32 mouse cellular contexts compared by ENCODE assay signal in genomic region chr5:145068863-145069262, GRCm38 (mm10). TPM values are rescaled to one million over a fixed set of nuclear protein-coding genes. Genes with fewer than 3 reads are reported as not detected.
DNase-seq lines count a peak whose midpoint lies in the region; ATAC-seq and TF ChIP-seq lines count a peak whose summit lies in the region.
"Had no signal": no experiment of that assay in that cellular context is flagged by ENCODE, and none has a peak within 500 bp of the region (broad histone marks: within the 10 kb centered on the region; RNA-seq: fewer than 3 reads in every experiment).

No protein-coding gene starts in this region.

- H3K36me3 ChIP-seq in lung, postnatal 0 days (ENCODE audit: insufficient read depth, low read length) = no peaks in the 10 kb centered on the region
- H3K36me3 ChIP-seq in C2C12 (ENCODE audit: control insufficient read depth, insufficient read depth) = no peaks in the 10 kb centered on the region
- H3K36me3 ChIP-seq in forebrain, embryonic 15.5 days = no peaks in the 10 kb centered on the region
- H3K36me3 ChIP-seq: embryonic facial prominence, embryonic 12.5 days; embryonic facial prominence, embryonic 15.5 days; heart, embryonic 13.5 days; hindbrain, embryonic 12.5 days; hindbrain, embryonic 15.5 days had no signal

- H3K79me2 ChIP-seq in C2C12 (ENCODE audit: control insufficient read depth, insufficient read depth) = no peaks in the 10 kb centered on the region

- H3K79me3 ChIP-seq in C2C12 (ENCODE audit: low read depth) = no peaks in the 10 kb centered on the region

- peak; percentile 38; the same call in 1 of the 2 replicates for ATAC-seq in lung, postnatal 0 days
- 0 out of 2 replicates have a peak, but pooled peaks have one; percentile 43 for ATAC-seq in megakaryocyte progenitor cell, adult 5-6 weeks (replicated peaks; ENCODE audit: poor library complexity)
- ATAC-seq in forebrain, embryonic 15.5 days (replicated peaks) = no peak
- ATAC-seq: activated CD4-positive, CD25-positive, alpha-beta regulatory T cell, adult 4 months; CD4-positive, CD25-positive, alpha-beta regulatory T cell, adult 4 months; intestine, postnatal 0 days had no signal

- H3K9me3 ChIP-seq in lung, postnatal 0 days (ENCODE audit: low read length) = no peaks in the 10 kb centered on the region
- H3K9me3 ChIP-seq in forebrain, embryonic 15.5 days = no peaks in the 10 kb centered on the region
- H3K9me3 ChIP-seq: embryonic facial prominence, embryonic 12.5 days; embryonic facial prominence, embryonic 15.5 days; hindbrain, embryonic 12.5 days; hindbrain, embryonic 15.5 days had no signal

- WGBS in lung, postnatal 0 days = 44% methylated on average over 3 of the region's 3 CpGs
- WGBS in lung, adult 2 months = 38% methylated on average over 3 of the region's 3 CpGs
- WGBS in forebrain, embryonic 15.5 days = 71% methylated on average over 3 of the region's 3 CpGs

- TF ChIP-seq POLR2A in lung, adult 2 months (IDR thresholded peaks at IDR 0.05; ENCODE audit: borderline replicate concordance, extremely low read depth, low read depth, low read length) = no peak

- H3K4me3 ChIP-seq in lung, postnatal 0 days (ENCODE audit: low read depth, low read length) = no peak overlapping the region
- H3K4me3 ChIP-seq in lung, adult 2 months (replicated peaks; ENCODE audit: extremely low read depth, low read depth, low read length) = no peak overlapping the region
- H3K4me3 ChIP-seq in C2C12 (ENCODE audit: insufficient read depth, poor library complexity, severe bottlenecking) = no peak overlapping the region
- no peak overlapping the region for H3K4me3 ChIP-seq in forebrain, embryonic 15.5 days
- H3K4me3 ChIP-seq: embryonic facial prominence, embryonic 12.5 days; embryonic facial prominence, embryonic 15.5 days; heart, embryonic 13.5 days; hindbrain, embryonic 12.5 days; hindbrain, embryonic 15.5 days had no signal

- H3K27ac ChIP-seq in lung, postnatal 0 days (ENCODE audit: low read length) = no peak overlapping the region
- no peak overlapping the region for H3K27ac ChIP-seq in forebrain, embryonic 15.5 days (replicated peaks)
- H3K27ac ChIP-seq: embryonic facial prominence, embryonic 12.5 days; embryonic facial prominence, embryonic 15.5 days; heart, embryonic 13.5 days; hindbrain, embryonic 12.5 days; hindbrain, embryonic 15.5 days had no signal

- H3K27me3 ChIP-seq in lung, postnatal 0 days (replicated peaks; ENCODE audit: insufficient read depth, low read length) = no peaks in the 10 kb centered on the region
- H3K27me3 ChIP-seq in C2C12 (ENCODE audit: control insufficient read depth, insufficient read depth, insufficient read length) = no peaks in the 10 kb centered on the region
- H3K27me3 ChIP-seq in forebrain, embryonic 15.5 days = no peaks in the 10 kb centered on the region
- H3K27me3 ChIP-seq: embryonic facial prominence, embryonic 12.5 days; embryonic facial prominence, embryonic 15.5 days; heart, embryonic 13.5 days had no signal

- DNase-seq in lung, postnatal 0 days (ENCODE audit: low spot score) = no peak
- DNase-seq in lung, adult 2 months = no peak
- no peak for DNase-seq in right cerebral cortex, postnatal 14 days
- DNase-seq: adrenal gland, postnatal 10 days; adrenal gland, postnatal 36 days; B cell, adult 2 months; cerebellum, adult 18-20 months; cerebellum, adult 9-10 months; cerebellum, postnatal 14 days; gastrocnemius, postnatal 25 days; heart, postnatal 14 days had no signal

- no peak for TF ChIP-seq EP300 in lung, postnatal 0 days (IDR thresholded peaks at IDR 0.05)

- no peak overlapping the region for H3ac ChIP-seq in C2C12 (ENCODE audit: control insufficient read depth, insufficient read length, low read depth)

- H3K4me1 ChIP-seq in lung, postnatal 0 days (ENCODE audit: insufficient read depth, low read depth, low read length) = no peaks in the 10 kb centered on the region
- H3K4me1 ChIP-seq in lung, adult 2 months (ENCODE audit: control insufficient read depth, insufficient read depth, low read length) = no peaks in the 10 kb centered on the region
- no peaks in the 10 kb centered on the region for H3K4me1 ChIP-seq in forebrain, embryonic 15.5 days
- H3K4me1 ChIP-seq: embryonic facial prominence, embryonic 12.5 days; embryonic facial prominence, embryonic 15.5 days; heart, embryonic 13.5 days; hindbrain, embryonic 12.5 days; hindbrain, embryonic 15.5 days had no signal

- no peak for TF ChIP-seq CTCF in lung, postnatal 0 days (IDR thresholded peaks at IDR 0.05)
- no peak for TF ChIP-seq CTCF in lung, adult 2 months (IDR thresholded peaks at IDR 0.05; ENCODE audit: insufficient read depth, low read length)
- TF ChIP-seq CTCF in C2C12 (IDR thresholded peaks at IDR 0.05; ENCODE audit: control insufficient read depth, insufficient read depth, insufficient read length) = no peak

- no peak overlapping the region for H3K4me2 ChIP-seq in lung, postnatal 0 days (replicated peaks; ENCODE audit: low read depth, low read length)
- no peak overlapping the region for H3K4me2 ChIP-seq in forebrain, embryonic 15.5 days (replicated peaks)
- H3K4me2 ChIP-seq: embryonic facial prominence, embryonic 12.5 days; embryonic facial prominence, embryonic 15.5 days; heart, embryonic 13.5 days; hindbrain, embryonic 12.5 days; hindbrain, embryonic 15.5 days had no signal

- no peak overlapping the region for H3K9ac ChIP-seq in lung, postnatal 0 days (replicated peaks; ENCODE audit: low read depth)
- H3K9ac ChIP-seq in forebrain, embryonic 15.5 days (replicated peaks) = no peak overlapping the region
- H3K9ac ChIP-seq: embryonic facial prominence, embryonic 12.5 days; embryonic facial prominence, embryonic 15.5 days; heart, embryonic 13.5 days; hindbrain, embryonic 12.5 days; hindbrain, embryonic 15.5 days had no signal

TF ChIP-seq in C2C12, 6 proteins besides CTCF, POLR2A, EP300 and RAD21:
- peak; percentile 83 for TF ChIP-seq CEBPB (IDR thresholded peaks at IDR 0.05; ENCODE audit: low read depth)
- no peak for TF ChIP-seq MAX (IDR thresholded peaks at IDR 0.05)
- TF ChIP-seq USF1 (IDR thresholded peaks at IDR 0.05; ENCODE audit: low read depth) = no peak

RNA-seq across cellular contexts. Expression of gene Arpc1a, which starts 14.8 kb away (rescaled TPM):
- 127 and 129 TPM in 2 replicates for polyA plus RNA-seq in lung, postnatal 0 days (2015; fragmentation: Nextera tagmentation; extraction: Ambion mirVana)
- 117 and 135 TPM in 2 replicates for polyA plus RNA-seq in lung, adult 2 months (2012; rRNA removed)
- polyA plus RNA-seq in C2C12 (2012; fragmentation: generic; extraction: Trizol) = 91.7 TPM
- total RNA-seq in megakaryocyte progenitor cell, adult 5-6 weeks (2015) = 72.3 and 79.9 TPM in 2 replicates
- 47.7 and 51.2 TPM in 2 replicates for total RNA-seq in megakaryocyte progenitor cell, adult 5-6 weeks (2017)
- polyA plus RNA-seq in forebrain, embryonic 15.5 days (2015; fragmentation: Nextera tagmentation; extraction: Ambion mirVana) = 246 and 258 TPM in 2 replicates

RNA-seq across cellular contexts. Expression of gene Kpna7, which starts 15.0 kb away (rescaled TPM):
- polyA plus RNA-seq in lung, postnatal 0 days (2015; fragmentation: Nextera tagmentation; extraction: Ambion mirVana) = not detected in 2 replicates
- polyA plus RNA-seq in lung, adult 2 months (2012; rRNA removed) = not detected in 2 replicates
- polyA plus RNA-seq in C2C12 (2012; fragmentation: generic; extraction: Trizol) = not detected
- not detected in 2 replicates for total RNA-seq in megakaryocyte progenitor cell, adult 5-6 weeks (2015)
- not detected in 2 replicates for total RNA-seq in megakaryocyte progenitor cell, adult 5-6 weeks (2017)
- polyA plus RNA-seq in forebrain, embryonic 15.5 days (2015; fragmentation: Nextera tagmentation; extraction: Ambion mirVana) = not detected in 2 replicates
- total RNA-seq: adrenal gland, postnatal 10 days; adrenal gland, postnatal 36 days; common myeloid progenitor, adult 5-6 weeks; gastrocnemius, adult 8-10 months; gastrocnemius, postnatal 25 days; heart, adult 8-10 months; heart, postnatal 14 days; hematopoietic stem cell, adult 5-6 weeks had no signal
- polyA plus RNA-seq: activated CD4-positive, CD25-positive, alpha-beta regulatory T cell, adult 4 months; CD4-positive, CD25-positive, alpha-beta regulatory T cell, adult 4 months; embryonic facial prominence, embryonic 12.5 days; embryonic facial prominence, embryonic 15.5 days; forebrain, embryonic 11.5 days; forebrain, embryonic 14.5 days; gonadal fat pad, adult 2 months; heart, embryonic 13.5 days; hindbrain, embryonic 12.5 days; hindbrain, embryonic 15.5 days; intestine, embryonic 14.5 days had no signal

RNA-seq across cellular contexts. Expression of gene 1700018F24Rik, which starts 26.1 kb away (rescaled TPM):
- polyA plus RNA-seq in lung, postnatal 0 days (2015; fragmentation: Nextera tagmentation; extraction: Ambion mirVana) = 0.56 and 0.73 TPM in 2 replicates
- polyA plus RNA-seq in lung, adult 2 months (2012; rRNA removed) = not detected in 2 replicates
- polyA plus RNA-seq in C2C12 (2012; fragmentation: generic; extraction: Trizol) = not detected
- total RNA-seq in megakaryocyte progenitor cell, adult 5-6 weeks (2015) = not detected in 2 replicates
- not detected in 2 replicates for total RNA-seq in megakaryocyte progenitor cell, adult 5-6 weeks (2017)
- not detected in 2 replicates for polyA plus RNA-seq in forebrain, embryonic 15.5 days (2015; fragmentation: Nextera tagmentation; extraction: Ambion mirVana)
- total RNA-seq: adrenal gland, postnatal 10 days; adrenal gland, postnatal 36 days; common myeloid progenitor, adult 5-6 weeks; gastrocnemius, adult 8-10 months; gastrocnemius, postnatal 25 days; heart, adult 8-10 months; heart, postnatal 14 days; hematopoietic stem cell, adult 5-6 weeks; MEL had no signal
- polyA plus RNA-seq: activated CD4-positive, CD25-positive, alpha-beta regulatory T cell, adult 4 months; CD4-positive, CD25-positive, alpha-beta regulatory T cell, adult 4 months; embryonic facial prominence, embryonic 12.5 days; forebrain, embryonic 11.5 days; forebrain, embryonic 14.5 days; gonadal fat pad, adult 2 months; heart, embryonic 13.5 days; heart, embryonic 16.5 days; hindbrain, embryonic 12.5 days; hindbrain, embryonic 15.5 days; intestine, embryonic 14.5 days; intestine, postnatal 0 days had no signal

RNA-seq across cellular contexts. Expression of gene Gm4871, which starts 36.3 kb away (rescaled TPM):
- not detected in 2 replicates for polyA plus RNA-seq in lung, postnatal 0 days (2015; fragmentation: Nextera tagmentation; extraction: Ambion mirVana)
- not detected in 2 replicates for polyA plus RNA-seq in lung, adult 2 months (2012; rRNA removed)
- polyA plus RNA-seq in C2C12 (2012; fragmentation: generic; extraction: Trizol) = not detected
- not detected in 2 replicates for total RNA-seq in megakaryocyte progenitor cell, adult 5-6 weeks (2015)
- total RNA-seq in megakaryocyte progenitor cell, adult 5-6 weeks (2017) = not detected in 2 replicates
- not detected in 2 replicates for polyA plus RNA-seq in forebrain, embryonic 15.5 days (2015; fragmentation: Nextera tagmentation; extraction: Ambion mirVana)
- total RNA-seq: adrenal gland, postnatal 10 days; adrenal gland, postnatal 36 days; common myeloid progenitor, adult 5-6 weeks; gastrocnemius, adult 8-10 months; gastrocnemius, postnatal 25 days; heart, adult 8-10 months; heart, postnatal 14 days; hematopoietic stem cell, adult 5-6 weeks; MEL had no signal
- polyA plus RNA-seq: activated CD4-positive, CD25-positive, alpha-beta regulatory T cell, adult 4 months; CD4-positive, CD25-positive, alpha-beta regulatory T cell, adult 4 months; embryonic facial prominence, embryonic 12.5 days; embryonic facial prominence, embryonic 15.5 days; forebrain, embryonic 11.5 days; forebrain, embryonic 14.5 days; gonadal fat pad, adult 2 months; heart, embryonic 13.5 days; heart, embryonic 16.5 days; hindbrain, embryonic 12.5 days; hindbrain, embryonic 15.5 days; intestine, embryonic 14.5 days; intestine, postnatal 0 days had no signal

RNA-seq across cellular contexts. Expression of gene Arpc1b, which starts 45.2 kb away (rescaled TPM):
- polyA plus RNA-seq in lung, postnatal 0 days (2015; fragmentation: Nextera tagmentation; extraction: Ambion mirVana) = 451 and 467 TPM in 2 replicates
- 492 and 519 TPM in 2 replicates for polyA plus RNA-seq in lung, adult 2 months (2012; rRNA removed)
- polyA plus RNA-seq in C2C12 (2012; fragmentation: generic; extraction: Trizol) = 741 TPM
- total RNA-seq in megakaryocyte progenitor cell, adult 5-6 weeks (2015) = 252 and 253 TPM in 2 replicates
- 169 and 205 TPM in 2 replicates for total RNA-seq in megakaryocyte progenitor cell, adult 5-6 weeks (2017)
- polyA plus RNA-seq in forebrain, embryonic 15.5 days (2015; fragmentation: Nextera tagmentation; extraction: Ambion mirVana) = 57.0 and 60.4 TPM in 2 replicates
